Mouse (Mus musculus) brain, adult 2 months (tissue): ENCODE results near the gene Fgfr2.
A peak's percentile ranks its signal among the peaks of the same experiment; 100 is the strongest.
"Not testable (repeated sequence)": the region's sequence is repeated elsewhere in the genome, so short reads cannot be mapped to it uniquely, and the experiment has no call there.

Experiments used
- DNase-seq: peaks from one replicate; pipeline ENCODE4 v3.0.0; 2011; ENCODE audit warnings: low read depth, low spot score

Gene Fgfr2

GRCm38 (mm10) chr7:131074098-131074497 lies 2049.1 kb downstream of the Fgfr2 start:
- DNase-seq, result not testable (repeated sequence)

DNA sequence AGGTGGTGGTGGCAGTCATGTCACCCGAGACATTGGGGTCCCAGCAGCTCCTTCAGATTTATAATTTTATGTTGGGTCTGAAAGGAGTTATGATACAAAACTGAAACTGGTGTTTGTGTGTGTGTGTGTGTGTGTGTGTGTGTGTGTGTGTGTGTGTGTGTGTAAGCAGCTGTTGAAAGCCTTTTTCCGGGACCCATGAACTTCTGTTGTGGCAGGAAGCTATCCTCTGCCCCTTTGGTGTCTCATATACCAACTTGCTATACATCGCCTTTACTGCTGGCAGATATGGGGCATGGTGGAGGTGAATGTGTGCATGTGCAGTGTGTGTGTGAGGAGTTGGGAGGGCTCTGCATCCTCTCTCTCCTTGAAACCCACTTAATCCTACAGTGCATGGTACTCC lies 2049.7 kb downstream of the Fgfr2 start:
- DNase-seq, result not testable (repeated sequence)

- DNase-seq, result not testable (repeated sequence)
Observed at GRCm38 (mm10) chr7:131068191-131068590, 2055.0 kb downstream of the Fgfr2 start.

- DNase-seq, result peak; percentile 1
Observed at GRCm38 (mm10) chr7:131062541-131062940, 2060.6 kb downstream of the Fgfr2 start.

DNA sequence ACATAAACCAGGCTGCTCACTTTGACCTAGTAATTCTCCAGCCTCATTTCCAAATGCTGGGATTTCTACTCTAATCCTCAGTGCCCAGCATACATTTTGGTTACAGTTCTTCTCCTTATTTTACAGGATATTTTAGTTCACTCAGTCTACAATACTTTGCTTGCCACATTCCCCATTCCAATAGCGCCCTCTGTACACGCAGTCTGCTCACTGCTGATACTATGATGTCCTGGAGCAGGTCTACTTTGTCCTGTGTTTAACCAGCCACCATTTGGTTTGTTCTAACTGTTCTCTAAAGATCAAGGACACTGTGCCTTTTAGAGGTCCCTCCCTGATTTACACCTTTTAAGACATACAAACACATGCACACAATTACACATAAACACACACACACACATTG lies 2063.3 kb downstream of the Fgfr2 start:
- DNase-seq, result peak; percentile 5

- DNase-seq, result not testable (repeated sequence)
Observed at GRCm38 (mm10) chr7:131057918-131058317, 2065.2 kb downstream of the Fgfr2 start.

DNA sequence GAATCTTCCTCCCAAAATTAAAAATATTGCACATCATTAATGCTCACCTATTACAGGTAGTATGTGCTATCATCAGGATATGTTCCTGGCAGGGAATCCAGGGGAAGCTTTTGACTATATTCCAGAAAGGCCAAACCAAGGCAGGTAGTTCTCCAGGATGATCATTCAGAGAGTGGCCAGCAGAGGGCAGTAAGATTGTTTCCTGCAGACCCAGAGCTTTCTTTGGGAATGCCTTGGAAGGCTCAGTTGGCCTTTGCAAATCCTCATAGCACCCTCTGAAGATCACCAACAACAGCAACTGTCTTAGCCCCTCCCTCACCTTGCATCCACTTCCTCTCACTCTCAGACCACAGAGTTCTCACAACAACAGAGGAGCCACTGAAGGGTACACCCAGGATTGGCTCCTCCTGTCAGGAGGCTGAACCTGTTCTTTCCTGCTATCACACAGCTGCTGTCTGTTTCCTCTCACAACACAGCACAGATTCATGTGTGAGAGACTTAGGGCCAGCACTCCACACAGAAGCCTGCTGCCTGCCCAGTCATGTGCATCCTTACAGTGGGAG lies 2068.3 kb downstream of the Fgfr2 start:
- peak; percentile 44 for DNase-seq

- DNase-seq, result not testable (repeated sequence)
Observed at GRCm38 (mm10) chr7:131049829-131050228, 2073.3 kb downstream of the Fgfr2 start.

GRCm38 (mm10) chr7:131045258-131045835 lies 2077.8 kb downstream of the Fgfr2 start:
- DNase-seq, result peak; percentile 27

GRCm38 (mm10) chr7:131042657-131043056 lies 2080.5 kb downstream of the Fgfr2 start:
- peak; percentile 26 for DNase-seq

DNA sequence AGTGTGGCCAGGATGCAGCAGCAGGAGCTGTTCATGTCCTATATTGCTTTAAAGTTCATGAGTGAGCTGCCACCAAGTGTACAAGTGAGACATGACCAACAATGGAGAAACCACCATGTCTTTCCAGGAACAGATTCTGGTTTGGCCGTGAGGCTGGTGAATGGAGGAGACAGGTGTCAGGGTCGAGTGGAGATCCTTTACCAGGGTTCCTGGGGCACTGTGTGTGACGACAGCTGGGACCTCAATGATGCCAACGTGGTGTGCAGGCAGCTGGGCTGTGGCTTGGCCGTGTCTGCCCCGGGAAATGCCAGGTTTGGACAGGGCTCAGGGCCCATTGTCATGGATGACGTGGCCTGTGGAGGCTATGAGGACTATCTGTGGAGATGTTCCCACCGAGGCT lies 2082.4 kb downstream of the Fgfr2 start:
- DNase-seq, result not testable (repeated sequence)

DNA sequence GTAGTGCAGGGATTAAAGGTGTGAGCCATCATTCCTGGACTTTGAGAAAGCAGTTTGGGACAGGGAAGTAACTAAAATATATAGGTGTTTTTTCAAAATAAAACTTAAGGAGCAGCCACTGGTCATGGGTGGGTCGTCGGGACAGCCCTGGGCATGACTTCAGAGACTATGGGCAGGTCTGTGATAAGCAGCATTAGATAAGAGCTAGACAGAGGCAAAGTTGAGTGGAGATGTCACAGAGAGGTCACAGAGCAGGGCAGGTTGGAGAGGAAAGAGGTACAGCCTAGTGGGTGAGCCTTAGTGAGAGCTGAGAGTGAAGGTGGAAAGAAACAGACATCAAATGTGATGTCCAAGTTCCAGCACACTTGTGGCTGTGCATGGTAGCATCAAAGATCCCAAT lies 2086.1 kb downstream of the Fgfr2 start:
- no peak for DNase-seq

DNA sequence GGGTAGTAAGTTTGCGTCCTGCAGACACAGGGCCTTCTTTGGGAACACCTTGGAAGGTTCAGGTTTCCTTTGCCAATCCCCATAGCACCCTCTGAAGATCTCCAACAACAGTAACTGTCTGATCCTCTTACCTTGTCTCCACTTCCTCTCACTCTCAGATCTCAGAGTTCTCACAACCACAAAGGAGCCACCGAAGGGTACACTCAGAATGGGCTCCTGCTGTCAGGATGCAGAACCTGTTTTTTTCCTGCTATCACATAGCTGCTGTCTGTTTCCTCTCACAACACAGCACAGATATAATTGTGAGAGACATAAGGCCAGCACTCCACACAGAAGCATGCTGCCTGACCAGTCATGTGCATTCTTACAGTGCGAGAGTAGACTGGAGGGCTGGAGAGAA lies 2086.8 kb downstream of the Fgfr2 start:
- DNase-seq, result no peak

DNA sequence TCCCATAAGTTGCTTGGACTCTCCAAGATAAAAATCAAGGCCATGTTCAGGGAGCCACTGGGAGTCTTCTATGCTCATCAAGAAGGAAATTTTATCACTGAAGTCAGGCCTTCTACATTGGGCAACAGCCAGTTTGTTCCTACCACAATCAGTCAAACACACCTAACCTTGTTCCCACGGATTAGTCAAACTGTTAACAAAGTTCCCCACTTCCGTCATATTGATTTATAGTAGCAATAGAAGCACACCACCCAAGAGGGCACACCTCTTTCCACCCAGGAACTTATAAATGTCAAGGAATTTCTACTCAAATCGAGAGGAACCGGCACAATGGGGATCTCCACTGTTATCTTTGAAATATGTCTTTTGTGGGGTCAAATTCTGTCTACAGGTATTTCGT lies 2091.4 kb downstream of the Fgfr2 start, which contains the start of gene Dmbt1:
Gene Dmbt1, plus strand, starts transcription at position 299 of the 400 bp plus-strand sequence.
- no peak for DNase-seq

GRCm38 (mm10) chr7:131027557-131027956 lies 2095.6 kb downstream of the Fgfr2 start:
- DNase-seq, result no peak

GRCm38 (mm10) chr7:131024807-131025206 lies 2098.3 kb downstream of the Fgfr2 start:
- DNase-seq, result no peak

GRCm38 (mm10) chr7:131019181-131019580 lies 2104.0 kb downstream of the Fgfr2 start:
- peak; percentile 3 for DNase-seq

DNA sequence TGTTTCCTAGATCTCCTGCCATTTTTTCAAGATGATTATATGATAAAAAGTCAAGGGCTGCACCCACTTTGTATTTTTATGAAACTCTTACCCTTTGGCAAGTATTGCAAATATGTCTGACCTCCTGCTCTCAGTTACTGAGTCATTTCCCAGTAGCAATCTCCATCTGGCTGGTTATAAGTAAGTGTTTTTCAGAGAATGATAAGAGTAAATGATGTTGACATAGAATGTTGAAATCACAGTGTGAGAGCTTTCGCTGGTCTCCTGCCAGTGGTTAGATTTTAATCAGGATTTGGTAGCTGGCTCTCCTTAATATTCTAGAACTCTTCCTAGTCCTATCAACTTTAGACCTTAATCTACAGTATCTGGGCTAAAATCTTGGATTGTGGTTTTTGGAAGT lies 2111.2 kb downstream of the Fgfr2 start:
- DNase-seq, result no peak

GRCm38 (mm10) chr7:131009178-131009577 lies 2114.0 kb downstream of the Fgfr2 start:
- DNase-seq, result no peak

DNA sequence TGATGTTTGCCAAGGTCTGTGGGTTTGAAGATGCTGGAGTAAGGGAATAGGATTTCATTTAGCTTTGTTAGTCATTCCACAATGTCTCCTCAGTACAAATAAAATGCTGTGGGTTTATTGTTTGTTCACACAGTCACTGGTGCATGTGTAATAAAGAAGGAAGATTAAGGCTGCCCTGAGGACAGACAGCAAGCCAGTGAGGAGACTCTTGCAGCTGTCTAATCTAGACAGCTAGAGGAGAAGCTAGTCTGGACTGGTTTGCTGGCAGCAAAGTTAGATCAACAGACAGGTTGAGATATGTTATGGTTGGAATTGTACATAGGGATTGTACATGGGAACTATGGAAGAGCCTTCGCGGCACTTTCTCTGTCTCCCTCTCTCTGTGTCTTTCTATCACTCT lies 2115.9 kb downstream of the Fgfr2 start:
- DNase-seq, result no peak

GRCm38 (mm10) chr7:131004071-131004470 lies 2119.1 kb downstream of the Fgfr2 start:
- no peak for DNase-seq

GRCm38 (mm10) chr7:131001976-131002726 lies 2121.0 kb downstream of the Fgfr2 start:
- DNase-seq, result no peak

- peak; percentile 56 for DNase-seq
Observed at GRCm38 (mm10) chr7:130993907-130994306, 2129.2 kb downstream of the Fgfr2 start.
